Mouse (Mus musculus) forebrain, embryonic 10.5 days (tissue): Measurements from ENCODE around the gene Slc5a5. TPM values are rescaled to one million over a fixed set of nuclear protein-coding genes. Genes with fewer than 3 reads are reported as not detected.

Experiments
- DNase-seq: peaks from one replicate; pipeline ENCODE4 v3.0.0-alpha.2; 2017; ENCODE audit warnings: low spot score; ENCODE audit errors: extremely low spot score
- H3K27ac ChIP-seq: fragments of 300-500 bp; sonication (generic); 2 replicates; pipeline ENCODE4 v1.5.1; 2016; ENCODE audit warnings: mild to moderate bottlenecking
- H3K27me3 ChIP-seq: fragments of 300-500 bp; sonication (generic); 2 replicates; pipeline ENCODE4 v1.6.1; 2016; ENCODE audit warnings: mild to moderate bottlenecking; ENCODE audit not compliant: poor library complexity, severe bottlenecking
- H3K36me3 ChIP-seq: fragments of 300-500 bp; sonication (generic); replicated peaks from 2 replicates; pipeline ENCODE4 v1.6.1; 2016; ENCODE audit warnings: mild to moderate bottlenecking, moderate library complexity
- H3K4me1 ChIP-seq: fragments of 300-500 bp; sonication (generic); 2 replicates; pipeline ENCODE4 v1.6.1; 2016
- H3K4me3 ChIP-seq: fragments of 300-500 bp; sonication (generic); 2 replicates; pipeline ENCODE4 v1.5.1; 2016; ENCODE audit warnings: mild to moderate bottlenecking, moderate library complexity
- H3K9me3 ChIP-seq: fragments of 300-500 bp; sonication (generic); 2 replicates; pipeline ENCODE4 v1.6.1; 2016; ENCODE audit warnings: mild to moderate bottlenecking, moderate library complexity
- WGBS: fragments of 180-500 bp; shearing (Covaris S2); methylation state at CpG from one replicate; pipeline ENCODE4 v1.1.7; 2016; 5-methylcytosine and 5-hydroxymethylcytosine counted together
- polyA plus RNA-seq: library from polyadenylated mRNA; unstranded; fragments of >200 nt; fragmentation: Nextera tagmentation; extraction: Ambion mirVana; gene quantifications from 2 replicates; pipeline ENCODE4 v1.2.1, GENCODE M21; 2016

Slc5a5 gene
- polyA plus RNA-seq, 1 experiment from 2014 or later: 0.36 TPM

DNA sequence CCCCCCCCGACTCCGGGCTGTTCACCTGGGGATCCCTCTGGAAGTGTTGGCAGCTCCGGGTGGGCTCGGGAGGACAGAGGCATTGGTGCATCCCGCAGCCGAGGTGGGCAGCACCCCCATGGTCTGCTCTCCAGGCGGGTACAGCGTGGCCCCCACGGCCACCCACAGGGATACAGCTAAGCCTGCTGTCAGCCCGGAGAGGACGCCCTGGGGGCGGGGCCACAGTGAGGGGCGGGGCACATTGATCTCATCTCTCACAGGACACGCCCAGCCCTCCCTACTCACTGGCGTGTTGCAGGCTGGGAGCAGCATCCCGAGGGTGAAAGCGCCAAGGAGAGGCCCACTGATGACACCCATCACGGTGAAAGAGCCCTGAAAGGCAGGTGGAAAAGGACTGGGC, 4.9 kb downstream of the Slc5a5 start:
- no peak for DNase-seq
- Histone ChIP-seq H3K27ac (no peak overlapping the region), H3K4me3 (peak overlapping the region; percentile 31), H3K27me3 (peaks cover 73% of the 10 kb centered on the region), H3K36me3 (peaks cover under 1% of the 10 kb centered on the region), H3K9me3 (no peaks in the 10 kb centered on the region), H3K4me1 (peaks cover 30% of the 10 kb centered on the region)
- 5% methylated on average over 18 of the region's 18 CpGs for WGBS

GRCm38 (mm10) chr8:70885612-70886011, 6.9 kb downstream of the Slc5a5 start:
- no peak for DNase-seq
- no peaks in the 10 kb centered on the region for H3K9me3 ChIP-seq
- 13% methylated on average over 12 of the region's 12 CpGs for WGBS
- H3K27ac ChIP-seq: no peak overlapping the region
- H3K27me3 ChIP-seq: peaks cover 52% of the 10 kb centered on the region
- H3K4me1 ChIP-seq: peaks cover 16% of the 10 kb centered on the region
- no peak overlapping the region for H3K4me3 ChIP-seq
- no peaks in the 10 kb centered on the region for H3K36me3 ChIP-seq

DNA sequence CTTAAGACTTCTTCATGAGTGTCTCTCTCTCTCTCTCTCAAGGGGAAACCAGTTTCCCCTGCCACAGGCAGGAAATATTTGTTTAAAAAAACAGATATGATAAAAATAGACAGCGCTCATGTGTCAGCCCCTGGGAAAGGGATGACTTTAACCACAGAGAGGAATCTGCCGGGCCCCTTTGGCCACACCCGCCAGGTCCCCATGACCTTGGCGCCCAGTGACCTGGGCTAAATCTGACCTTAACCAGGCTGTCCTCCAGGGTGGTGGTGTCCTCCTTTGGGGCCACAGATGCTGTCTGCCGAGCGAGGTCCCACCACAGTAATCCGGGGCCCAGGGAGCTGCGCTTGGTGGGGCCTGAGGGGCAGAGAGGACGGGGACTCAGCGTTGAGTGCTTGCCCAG, 7.9 kb downstream of the Slc5a5 start:
- Histone ChIP-seq H3K4me3 (no peak overlapping the region), H3K9me3 (no peaks in the 10 kb centered on the region), H3K36me3 (no peaks in the 10 kb centered on the region), H3K27ac (no peak overlapping the region), H3K4me1 (peaks cover 25% of the 10 kb centered on the region), H3K27me3 (peaks cover 47% of the 10 kb centered on the region)
- 94% methylated on average over 10 of the region's 10 CpGs for WGBS
- no peak for DNase-seq

DNA sequence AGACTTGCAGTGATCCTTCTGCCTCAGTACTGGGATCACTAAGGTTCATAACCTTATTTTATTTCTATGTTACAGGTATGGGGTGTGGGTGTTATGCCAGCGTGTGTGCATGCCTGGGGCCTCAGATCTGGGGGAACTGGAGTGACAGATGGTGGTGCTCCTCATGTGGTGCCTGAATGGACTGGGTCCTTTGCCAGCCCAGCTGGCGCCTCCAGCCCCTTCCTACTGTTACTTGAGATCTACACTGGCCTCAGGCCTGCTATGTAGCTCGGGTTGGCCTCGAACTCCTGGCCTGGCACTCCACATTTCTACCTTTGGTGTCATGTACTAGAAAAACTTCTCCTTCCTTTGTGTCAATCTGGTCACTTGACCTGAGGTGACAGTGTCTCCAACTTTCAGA, 8.4 kb downstream of the Slc5a5 start:
- H3K27ac ChIP-seq: no peak overlapping the region
- no peak overlapping the region for H3K4me3 ChIP-seq
- H3K36me3 ChIP-seq: no peaks in the 10 kb centered on the region
- DNase-seq: no peak
- H3K27me3 ChIP-seq: peaks cover 42% of the 10 kb centered on the region
- no peaks in the 10 kb centered on the region for H3K9me3 ChIP-seq
- peaks cover 30% of the 10 kb centered on the region for H3K4me1 ChIP-seq
- 89% methylated on average over 4 of the region's 4 CpGs for WGBS

DNA sequence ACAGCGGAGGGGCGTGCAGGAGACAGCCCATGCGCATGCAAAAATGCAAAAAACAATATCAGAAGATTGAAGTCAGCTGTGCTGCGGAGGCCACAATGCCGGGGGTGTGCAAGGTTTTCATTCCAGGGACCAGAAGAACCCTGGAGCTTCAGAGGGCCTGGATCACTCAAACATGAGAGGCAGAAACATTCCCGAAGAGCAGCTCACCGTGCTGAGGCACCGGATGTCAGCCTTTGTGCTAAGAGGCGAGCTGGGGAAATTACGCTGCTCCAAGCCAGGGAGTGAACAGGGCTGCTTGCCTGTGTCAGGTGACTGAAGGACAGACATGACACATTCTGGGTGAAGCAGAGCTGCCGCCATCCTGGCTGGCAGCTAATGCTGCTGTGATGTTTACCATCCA, 12.0 kb downstream of the Slc5a5 start:
- Histone ChIP-seq H3K9me3 (no peaks in the 10 kb centered on the region), H3K27me3 (peaks cover 9% of the 10 kb centered on the region; the same call in 1 of the 2 replicates), H3K27ac (peak overlapping the region; percentile 54), H3K36me3 (no peaks in the 10 kb centered on the region), H3K4me3 (no peak overlapping the region), H3K4me1 (peaks cover 21% of the 10 kb centered on the region)
- 36% methylated on average over 11 of the region's 11 CpGs for WGBS
- DNase-seq: peak; percentile 15

DNA sequence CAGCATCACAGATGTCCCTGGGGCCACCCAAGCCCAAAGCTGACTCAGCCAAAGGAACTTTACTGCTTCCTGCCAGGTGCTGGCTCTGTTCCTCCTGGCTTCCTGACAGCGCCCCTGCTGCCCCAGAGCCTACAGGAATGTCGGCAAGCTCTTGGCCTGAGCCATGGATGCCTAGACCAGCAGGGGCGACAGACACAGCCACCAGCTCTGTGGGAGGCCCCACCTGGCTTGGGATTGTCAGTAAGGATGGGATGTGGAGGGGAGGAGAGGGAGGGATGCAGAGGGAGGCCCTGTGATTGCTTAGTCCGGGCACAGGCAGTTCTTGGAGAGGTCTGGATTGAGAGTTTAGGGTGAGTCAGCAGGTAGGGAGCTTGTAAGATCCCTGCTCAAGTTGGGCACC, 12.4 kb downstream of the Slc5a5 start:
- 9% methylated on average over 4 of the region's 4 CpGs for WGBS
- H3K4me1 ChIP-seq: peaks cover 21% of the 10 kb centered on the region
- H3K9me3 ChIP-seq: no peaks in the 10 kb centered on the region
- H3K27me3 ChIP-seq: peaks cover 5% of the 10 kb centered on the region; the same call in 1 of the 2 replicates
- H3K27ac ChIP-seq: peak overlapping the region; percentile 54
- peak; percentile 14 for DNase-seq
- no peaks in the 10 kb centered on the region for H3K36me3 ChIP-seq
- H3K4me3 ChIP-seq: no peak overlapping the region

DNA sequence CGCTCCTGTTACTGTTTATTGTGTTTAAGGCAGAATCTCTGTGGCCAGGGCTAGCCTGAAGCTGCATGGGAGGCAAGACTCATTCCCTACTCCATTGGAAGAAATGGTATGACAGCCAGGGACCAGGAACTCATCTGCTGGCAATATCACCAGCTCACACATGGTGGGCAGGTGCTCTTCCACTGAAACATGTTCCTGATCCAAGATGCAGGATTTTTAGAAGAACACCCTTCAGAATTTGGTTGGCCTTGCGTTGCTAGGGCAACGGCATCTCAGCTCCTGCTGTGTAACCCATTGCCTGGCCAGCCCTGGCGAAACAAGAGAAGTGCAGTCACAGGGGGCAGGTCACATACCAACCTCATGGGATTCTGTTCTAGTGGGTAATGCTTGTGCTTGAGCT, 13.1 kb downstream of the Slc5a5 start:
- H3K4me3 ChIP-seq: no peak overlapping the region
- no peaks in the 10 kb centered on the region for H3K36me3 ChIP-seq
- 51% methylated on average over 4 of the region's 4 CpGs for WGBS
- no peaks in the 10 kb centered on the region for H3K9me3 ChIP-seq
- H3K4me1 ChIP-seq: peaks cover 21% of the 10 kb centered on the region
- peak; percentile 14 for DNase-seq
- no peak overlapping the region; the same call in 1 of the 2 replicates for H3K27ac ChIP-seq
- peaks cover 4% of the 10 kb centered on the region; the same call in 1 of the 2 replicates for H3K27me3 ChIP-seq

DNA sequence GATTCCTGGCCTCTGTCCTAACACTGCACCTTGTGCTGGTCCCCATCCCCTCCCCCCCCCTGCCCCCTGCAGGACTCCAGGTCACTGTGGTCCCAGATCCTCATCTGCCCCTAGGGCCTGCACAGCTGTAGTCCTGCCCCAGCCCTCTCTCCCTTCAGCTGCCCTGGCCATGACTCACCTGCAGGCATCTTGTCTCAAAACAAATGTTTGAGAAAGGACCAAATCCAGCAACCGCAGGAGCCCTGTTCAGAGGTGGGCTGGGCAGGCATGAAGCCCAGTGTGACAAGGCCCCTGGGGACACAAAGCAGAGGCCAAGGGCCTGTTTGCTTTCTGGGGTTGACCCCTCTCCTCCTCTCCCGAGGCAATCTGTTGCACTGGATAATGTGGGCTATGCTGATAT, 14.4 kb downstream of the Slc5a5 start:
- peaks cover 4% of the 10 kb centered on the region; the same call in 1 of the 2 replicates for H3K27me3 ChIP-seq
- H3K4me3 ChIP-seq: no peak overlapping the region
- DNase-seq: no peak
- H3K36me3 ChIP-seq: no peaks in the 10 kb centered on the region
- peaks cover 27% of the 10 kb centered on the region for H3K4me1 ChIP-seq
- H3K27ac ChIP-seq: no peak overlapping the region
- 56% methylated on average over 2 of the region's 2 CpGs for WGBS
- H3K9me3 ChIP-seq: no peaks in the 10 kb centered on the region

GRCm38 (mm10) chr8:70876382-70876781, 16.2 kb downstream of the Slc5a5 start:
- peaks cover 4% of the 10 kb centered on the region; the same call in 1 of the 2 replicates for H3K27me3 ChIP-seq
- WGBS: 75% methylated on average over 4 of the region's 4 CpGs
- H3K36me3 ChIP-seq: no peaks in the 10 kb centered on the region
- DNase-seq: no peak
- no peak overlapping the region for H3K4me3 ChIP-seq
- peaks cover 41% of the 10 kb centered on the region for H3K4me1 ChIP-seq
- no peaks in the 10 kb centered on the region for H3K9me3 ChIP-seq
- H3K27ac ChIP-seq: no peak overlapping the region

- DNase-seq: no peak
- no peak overlapping the region for H3K4me3 ChIP-seq
- no peaks in the 10 kb centered on the region for H3K9me3 ChIP-seq
- WGBS: 90% methylated on average over 13 of the region's 13 CpGs
- peaks cover 33% of the 10 kb centered on the region for H3K4me1 ChIP-seq
- H3K27me3 ChIP-seq: no peaks in the 10 kb centered on the region
- no peaks in the 10 kb centered on the region for H3K36me3 ChIP-seq
- H3K27ac ChIP-seq: peak overlapping the region; percentile 93
Measured at GRCm38 (mm10) chr8:70874441-70874840, 18.1 kb downstream of the Slc5a5 start.

DNA sequence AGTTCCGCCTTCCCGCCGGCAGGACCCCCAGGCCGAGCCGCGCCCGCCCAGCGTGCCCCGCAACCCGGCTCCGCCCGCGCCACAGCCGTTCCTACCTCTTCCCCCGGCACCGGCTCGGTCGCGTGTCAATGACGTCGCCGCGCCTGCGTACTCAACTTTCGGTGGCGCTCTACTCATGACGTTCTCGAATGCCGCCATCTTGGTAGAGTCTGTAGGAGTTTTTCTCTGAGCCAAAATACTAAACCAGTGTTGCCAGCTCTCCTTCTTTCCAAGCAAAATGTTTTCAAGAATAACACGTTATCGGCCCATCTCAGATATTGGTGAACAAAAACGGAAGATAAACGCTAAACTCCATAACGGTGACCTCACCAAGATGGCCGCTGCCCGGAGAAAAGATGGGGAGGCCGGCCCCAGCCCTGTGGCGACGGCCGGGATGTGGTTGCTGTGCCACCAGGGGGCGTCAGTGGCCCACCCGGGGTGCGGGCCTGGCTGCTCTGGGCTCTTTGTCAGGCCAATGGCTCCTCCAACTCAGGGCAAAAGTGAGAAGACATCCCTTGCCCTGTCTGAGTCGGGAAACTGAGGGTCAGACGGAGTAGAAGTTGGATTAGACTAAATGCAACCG, 19.1 kb downstream of the Slc5a5 start, which contains the start of gene Ccdc124:
TSS of gene Ccdc124 (minus strand) at position 572 of the 622 bp plus-strand sequence.
- WGBS: under 1% methylated on average over 46 of the region's 46 CpGs
- Histone ChIP-seq H3K27ac (peak within 1 kb of the TSS; percentile 93), H3K9me3 (no peaks in the 10 kb centered on the region), H3K4me3 (peak within 1 kb of the TSS; percentile 82), H3K4me1 (peaks cover 40% of the 10 kb centered on the region), H3K36me3 (peaks cover 6% of the 10 kb centered on the region), H3K27me3 (peaks cover 8% of the 10 kb centered on the region; the same call in 1 of the 2 replicates)
- DNase-seq: peak; percentile 95

DNA sequence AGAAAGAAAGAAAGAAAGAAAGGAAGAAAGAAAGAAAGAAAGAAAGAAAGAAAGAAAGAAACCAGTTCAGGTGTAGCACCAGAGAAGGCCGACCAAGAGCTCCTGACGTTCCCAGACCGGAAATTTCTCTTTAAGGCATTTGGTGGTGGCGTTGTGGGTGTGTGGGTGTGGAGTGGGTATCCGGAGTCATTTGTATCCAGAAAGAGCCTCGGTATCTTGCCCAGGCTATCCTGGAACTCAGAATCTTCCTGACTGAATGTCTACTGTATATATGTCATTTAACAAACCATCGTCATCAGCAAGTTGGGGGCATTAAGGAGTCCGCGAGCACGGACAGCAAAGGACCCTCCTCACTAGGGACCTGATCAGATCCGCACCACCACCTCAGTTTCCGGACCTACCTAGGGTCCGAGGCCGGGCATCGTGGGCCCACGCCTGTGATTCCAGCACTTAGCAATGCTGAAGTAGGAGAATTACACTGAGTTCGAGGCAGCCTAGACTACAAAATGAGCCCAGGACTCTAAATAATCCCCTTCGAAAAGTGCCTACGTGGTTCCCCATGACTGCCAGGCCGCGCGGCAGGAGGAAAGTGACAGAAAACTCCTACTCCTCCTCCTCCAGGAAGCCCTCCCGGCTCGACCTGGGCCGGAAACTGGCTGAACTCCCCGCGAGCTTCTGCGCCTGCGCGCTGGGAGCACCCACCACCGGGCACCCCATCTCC, 19.8 kb downstream of the Slc5a5 start:
- Histone ChIP-seq H3K4me1 (peaks cover 44% of the 10 kb centered on the region), H3K27ac (peak overlapping the region; percentile 93), H3K27me3 (peaks cover 14% of the 10 kb centered on the region; the same call in 1 of the 2 replicates), H3K4me3 (peak overlapping the region; percentile 82), H3K9me3 (no peaks in the 10 kb centered on the region), H3K36me3 (peaks cover 12% of the 10 kb centered on the region)
- WGBS: 8% methylated on average over 31 of the region's 31 CpGs
- DNase-seq: no peak

DNA sequence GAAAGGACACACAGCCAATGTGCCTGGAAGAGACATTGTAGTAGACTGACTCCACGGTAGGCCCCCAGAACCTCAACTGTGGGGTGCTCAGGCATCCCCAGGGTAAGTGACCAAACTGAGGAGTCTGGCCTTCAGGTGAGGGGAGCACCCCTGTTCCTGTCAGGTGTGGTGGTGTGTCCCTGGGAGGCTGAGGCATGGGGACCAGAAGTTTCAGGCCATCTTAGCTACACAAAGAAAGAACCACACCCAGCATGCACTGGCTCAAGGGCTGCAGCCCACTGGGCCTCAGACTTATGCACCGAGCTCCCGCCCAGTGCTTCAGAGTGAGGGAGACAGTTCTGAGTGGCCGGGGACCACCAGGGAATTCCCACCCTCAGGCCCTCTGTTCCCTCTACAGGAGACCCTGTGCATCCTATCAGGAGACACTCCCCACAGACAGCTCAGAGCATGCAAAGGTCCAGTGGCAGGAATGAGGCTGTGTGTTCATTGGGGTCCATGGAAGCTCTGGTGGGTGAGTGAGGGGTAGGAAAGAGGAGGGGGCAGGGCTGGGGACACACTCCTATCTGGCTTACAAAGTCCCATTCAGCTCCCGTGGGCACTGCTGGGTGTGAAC, 21.3 kb downstream of the Slc5a5 start:
- Histone ChIP-seq H3K36me3 (peaks cover 16% of the 10 kb centered on the region), H3K27me3 (peaks cover 17% of the 10 kb centered on the region; the same call in 1 of the 2 replicates), H3K4me1 (peaks cover 54% of the 10 kb centered on the region), H3K9me3 (no peaks in the 10 kb centered on the region), H3K4me3 (peak overlapping the region; percentile 5; the same call in 1 of the 2 replicates), H3K27ac (no peak overlapping the region)
- DNase-seq: no peak
- WGBS: 91% methylated on average over 5 of the region's 5 CpGs
